Mouse (Mus musculus): Measurements from ENCODE around the gene C1galt1c1. TPM values are rescaled to one million over a fixed set of nuclear protein-coding genes. Genes with fewer than 3 reads are reported as not detected.

C1galt1c1 gene
- total RNA-seq (2021) = 10 to 100 TPM; 22.4 to 25.3 TPM
- long read RNA-seq, experiment 1, transcript C1galt1c1-201 (2 exons, 1,449 nt) = major isoform, 9 of 10 reads
- long read RNA-seq, experiment 1, partial matches to known transcripts = 0 of 10 reads
- long read RNA-seq, experiment 1, other reads (novel, unspliced or antisense) = 1 of 10 reads
- long read RNA-seq, experiment 2, transcript C1galt1c1-201 (2 exons, 1,449 nt) = major isoform, 27 of 27 reads
- long read RNA-seq, experiment 2, partial matches to known transcripts = 0 of 27 reads
- long read RNA-seq, experiment 2, other reads (novel, unspliced or antisense) = 0 of 27 reads

- Histone ChIP-seq H3K4me3 (peak within 1 kb of the TSS; percentile 63), H3K27ac (peak within 1 kb of the TSS; percentile 96)
- peak; percentile 84 to 90 for DNase-seq (ENCODE audit: low spot score in 2 of 2)
- peak; percentile 23 for TF ChIP-seq CTCF (conservative IDR thresholded peaks at IDR 0.05)
These were observed at the start of gene C1galt1c1 for GRCm38 (mm10) chrX:38634801-38635637. TSS of gene C1galt1c1 (minus strand) at chrX:38635087.

- H3K27ac ChIP-seq = no peak overlapping the region
- H3K4me3 ChIP-seq = no peak overlapping the region
- DNase-seq (ENCODE audit: low spot score in 2 of 2) = no peak
- TF ChIP-seq CTCF (conservative IDR thresholded peaks at IDR 0.05) = no peak
These were observed 47.1 kb upstream of the C1galt1c1 start for GRCm38 (mm10) chrX:38681972-38682371.

GRCm38 (mm10) chrX:38669111-38669903, 34.4 kb upstream of the C1galt1c1 start:
- Histone ChIP-seq H3K4me3 (no peak overlapping the region), H3K27ac (no peak overlapping the region)
- no peak for TF ChIP-seq CTCF (conservative IDR thresholded peaks at IDR 0.05)
- no peak for DNase-seq (ENCODE audit: low spot score in 2 of 2)

GRCm38 (mm10) chrX:38656206-38656883, 21.5 kb upstream of the C1galt1c1 start:
- no peak for TF ChIP-seq CTCF (conservative IDR thresholded peaks at IDR 0.05)
- Histone ChIP-seq H3K4me3 (no peak overlapping the region), H3K27ac (no peak overlapping the region)
- no peak for DNase-seq (ENCODE audit: low spot score in 2 of 2)

GRCm38 (mm10) chrX:38654681-38655080, 19.8 kb upstream of the C1galt1c1 start:
- DNase-seq (ENCODE audit: low spot score in 2 of 2) = no peak
- TF ChIP-seq CTCF (conservative IDR thresholded peaks at IDR 0.05) = peak; percentile 64

GRCm38 (mm10) chrX:38653181-38653580, 18.3 kb upstream of the C1galt1c1 start:
- no peak for DNase-seq (ENCODE audit: low spot score in 2 of 2)
- Histone ChIP-seq H3K27ac (no peak overlapping the region), H3K4me3 (no peak overlapping the region)
- TF ChIP-seq CTCF (conservative IDR thresholded peaks at IDR 0.05) = peak; percentile 27

More at GRCm38 (mm10) chrX:38654681-38655080, 19.8 kb upstream of the C1galt1c1 start:
- H3K27ac ChIP-seq = no peak overlapping the region
- no peak overlapping the region for H3K4me3 ChIP-seq

- H3K4me3 ChIP-seq = no peak overlapping the region
- no peak for DNase-seq (ENCODE audit: low spot score in 2 of 2)
- TF ChIP-seq CTCF (conservative IDR thresholded peaks at IDR 0.05) = no peak
- H3K27ac ChIP-seq = no peak overlapping the region
These were observed 16.3 kb upstream of the C1galt1c1 start for GRCm38 (mm10) chrX:38651167-38651566.

- Histone ChIP-seq H3K27ac (no peak overlapping the region), H3K4me3 (no peak overlapping the region)
- DNase-seq (ENCODE audit: low spot score in 2 of 2) = no peak
- peak; percentile 56 for TF ChIP-seq CTCF (conservative IDR thresholded peaks at IDR 0.05)
These were observed 15.6 kb upstream of the C1galt1c1 start for GRCm38 (mm10) chrX:38650404-38651039.

- H3K4me3 ChIP-seq = no peak overlapping the region
- DNase-seq (ENCODE audit: low spot score in 2 of 2) = no peak
- no peak overlapping the region for H3K27ac ChIP-seq
- no peak for TF ChIP-seq CTCF (conservative IDR thresholded peaks at IDR 0.05)
These were observed 7.3 kb upstream of the C1galt1c1 start for GRCm38 (mm10) chrX:38642183-38642582.

GRCm38 (mm10) chrX:38641435-38641834, 6.5 kb upstream of the C1galt1c1 start:
- H3K27ac ChIP-seq = no peak overlapping the region
- no peak for TF ChIP-seq CTCF (conservative IDR thresholded peaks at IDR 0.05)
- DNase-seq (ENCODE audit: low spot score in 2 of 2) = no peak
- H3K4me3 ChIP-seq = no peak overlapping the region

GRCm38 (mm10) chrX:38635638-38635931, 698 bp upstream of the C1galt1c1 start:
- no peak for DNase-seq (ENCODE audit: low spot score in 2 of 2)
- Histone ChIP-seq H3K4me3 (peak overlapping the region; percentile 59), H3K27ac (peak overlapping the region; percentile 82)
- TF ChIP-seq CTCF (conservative IDR thresholded peaks at IDR 0.05) = no peak

- Histone ChIP-seq H3K27ac (peak overlapping the region; percentile 83), H3K4me3 (peak overlapping the region; percentile 65)
- TF ChIP-seq CTCF (conservative IDR thresholded peaks at IDR 0.05) = no peak
- DNase-seq (ENCODE audit: low spot score in 2 of 2) = peak; percentile 7 to 10
These were observed 33.9 kb downstream of the C1galt1c1 start for GRCm38 (mm10) chrX:38600995-38601369.

Measured in layer of hippocampus, adult 2 months (tissue).